Mouse (Mus musculus): ENCODE data around the gene Ccl17.

GRCm38 (mm10) chr8:94825170-94825569, 14.9 kb downstream of the Ccl17 start:
- TF ChIP-seq CTCF (IDR thresholded peaks at IDR 0.05; ENCODE audit: borderline replicate concordance, extremely low read depth, insufficient read depth, insufficient read length) (no peak), POLR2A (IDR thresholded peaks at IDR 0.05; ENCODE audit: borderline replicate concordance, extremely low read depth, insufficient read depth, insufficient read length, poor library complexity, severe bottlenecking) (no peak)
